Mouse (Mus musculus): ENCODE data around the gene Slc25a3. TPM values are rescaled to one million over a fixed set of nuclear protein-coding genes. Genes with fewer than 3 reads are reported as not detected.

Gene Slc25a3
- total and polyA plus RNA-seq, 2 experiments from 2014 or later = 336 to 607 TPM

DNA sequence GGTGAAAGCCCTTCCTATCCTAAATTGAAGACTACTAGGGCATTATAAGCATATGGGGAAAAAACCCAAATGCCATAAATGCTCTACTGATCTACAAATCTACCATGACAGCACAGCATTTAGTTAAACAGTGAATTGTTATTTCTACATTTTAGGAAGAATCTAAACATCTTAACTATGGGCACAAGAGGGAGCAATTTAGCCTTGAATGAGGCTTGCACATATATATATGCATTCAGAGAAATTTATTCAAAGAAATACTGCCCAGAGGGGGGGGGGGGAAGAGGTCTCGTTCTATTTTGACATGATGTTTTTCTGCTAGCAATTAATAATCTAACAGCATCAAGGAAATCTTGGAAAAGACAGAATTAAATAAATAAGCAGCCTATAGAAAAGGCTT lies 52.1 kb downstream of the Slc25a3 start:
- no peaks in the 10 kb centered on the region for H3K9me3 ChIP-seq (ENCODE audit: low read length)
- peaks cover 17% of the 10 kb centered on the region; the same call in 1 of the 2 replicates for H3K36me3 ChIP-seq (ENCODE audit: insufficient read depth)
- no peak overlapping the region for H3K9ac ChIP-seq
- 15% methylated on average over 1 of the region's 1 CpGs for WGBS
- no peak overlapping the region for H3K4me2 ChIP-seq (ENCODE audit: low read depth)
- DNase-seq (peak; percentile 35), ATAC-seq (no peak; the same call in 1 of the 2 replicates)
- no peaks in the 10 kb centered on the region for H3K27me3 ChIP-seq (ENCODE audit: insufficient read depth, low read length)
- H3K4me1 ChIP-seq (ENCODE audit: insufficient read depth) = no peaks in the 10 kb centered on the region
- TF ChIP-seq CTCF (IDR thresholded peaks at IDR 0.05; ENCODE audit: low read depth) = peak; percentile 55
- H3K4me3 ChIP-seq (ENCODE audit: low read depth, low read length) = no peak overlapping the region
- no peak overlapping the region for H3K27ac ChIP-seq (ENCODE audit: low read depth, low read length)

Other genes starting within 250 kb of the Slc25a3 start
- 33.4 and 45.7 TPM in 2 replicates for gene Apaf1, start 41.3 kb downstream of the Slc25a3 start, total RNA-seq (2014; rRNA removed)
- gene Apaf1, start 41.3 kb downstream of the Slc25a3 start, polyA plus RNA-seq (2015; fragmentation: Nextera tagmentation; extraction: Ambion mirVana) = 15.3 and 16.7 TPM in 2 replicates
- 13.1 and 16.3 TPM in 2 replicates for gene Ikbip, start 41.1 kb downstream of the Slc25a3 start, total RNA-seq (2014; rRNA removed)
- gene Ikbip, start 41.1 kb downstream of the Slc25a3 start, polyA plus RNA-seq (2015; fragmentation: Nextera tagmentation; extraction: Ambion mirVana) = 8.6 and 13.2 TPM in 2 replicates
- gene Tmpo, start 57.3 kb upstream of the Slc25a3 start, total RNA-seq (2014; rRNA removed) = 126 and 149 TPM in 2 replicates
- gene Tmpo, start 57.3 kb upstream of the Slc25a3 start, polyA plus RNA-seq (2015; fragmentation: Nextera tagmentation; extraction: Ambion mirVana) = 61.3 and 62.8 TPM in 2 replicates

Data from forebrain, postnatal 0 days (tissue).